Mouse (Mus musculus): ENCODE data around the gene Rin1. TPM values are rescaled to one million over a fixed set of nuclear protein-coding genes. Genes with fewer than 3 reads are reported as not detected.
"Not testable (repeated sequence)": the region's sequence is repeated elsewhere in the genome, so short reads cannot be mapped to it uniquely, and the experiment has no call there.

Gene Rin1
- 0.91 and 1.6 TPM in 2 replicates for polyA plus RNA-seq (2015; fragmentation: Nextera tagmentation; extraction: Ambion mirVana)

DNA sequence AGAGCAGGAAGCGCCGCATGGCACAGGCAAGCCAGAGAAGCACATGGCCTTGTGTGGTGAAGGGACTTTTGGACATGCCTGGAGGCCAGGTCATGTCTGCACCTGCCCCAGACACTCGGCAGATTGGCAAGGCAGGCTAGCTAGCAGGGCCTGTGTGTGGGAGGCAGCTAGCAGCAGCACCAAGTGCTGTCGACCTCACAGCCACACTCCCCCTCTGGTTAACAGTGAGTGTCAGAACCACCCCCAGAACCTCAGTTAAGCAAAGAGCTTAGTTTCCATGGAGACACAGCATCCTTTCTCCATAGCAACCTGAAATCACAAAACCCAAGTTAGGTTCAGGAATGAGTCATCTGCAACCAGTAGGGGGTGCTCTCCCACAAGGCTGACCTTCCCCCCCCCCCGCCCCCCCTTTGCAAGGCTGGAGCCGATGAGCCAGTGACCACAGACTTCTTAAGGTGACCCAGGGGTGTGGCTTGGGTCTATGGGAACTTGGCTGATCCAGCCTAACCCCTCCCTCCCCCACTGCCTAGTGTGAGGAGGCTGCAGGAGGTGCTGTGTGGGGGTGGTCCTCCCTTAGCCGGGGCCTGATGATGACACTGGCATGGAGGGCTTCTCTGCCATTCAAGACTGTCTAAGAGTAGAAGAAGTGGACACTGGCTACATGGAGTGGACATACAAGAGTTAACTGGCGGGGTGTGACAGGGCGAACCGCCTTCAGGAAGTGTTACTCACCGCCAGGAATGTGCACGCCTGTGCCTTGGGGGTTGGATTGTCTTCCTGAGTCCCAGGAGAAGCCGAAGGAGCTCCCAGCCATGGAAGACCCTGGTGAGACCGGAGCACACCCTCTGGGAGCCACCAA is at the start of gene Rin1:
TSS of gene Rin1 (plus strand) at position 435 of the 859 bp plus-strand sequence.
- Histone ChIP-seq H3K27me3 (replicated peaks) (peaks cover 41% of the 10 kb centered on the region), H3K4me1 (peaks cover 12% of the 10 kb centered on the region), H3K4me3 (no peak within 1 kb of the TSS), H3K9ac (peak within 1 kb of the TSS; percentile 14; the same call in 1 of the 2 replicates), H3K27ac (no peak within 1 kb of the TSS), H3K36me3 (replicated peaks) (0 out of 2 replicates have a peak, but pooled peaks cover 13% of the 10 kb centered on the region), H3K9me3 (no peaks in the 10 kb centered on the region), H3K4me2 (peak within 1 kb of the TSS; percentile 6; the same call in 1 of the 2 replicates)
- ATAC-seq (replicated peaks), result peak; percentile 46; the same call in 1 of the 2 replicates
- WGBS, result 17% methylated on average over 14 of the region's 14 CpGs

DNA sequence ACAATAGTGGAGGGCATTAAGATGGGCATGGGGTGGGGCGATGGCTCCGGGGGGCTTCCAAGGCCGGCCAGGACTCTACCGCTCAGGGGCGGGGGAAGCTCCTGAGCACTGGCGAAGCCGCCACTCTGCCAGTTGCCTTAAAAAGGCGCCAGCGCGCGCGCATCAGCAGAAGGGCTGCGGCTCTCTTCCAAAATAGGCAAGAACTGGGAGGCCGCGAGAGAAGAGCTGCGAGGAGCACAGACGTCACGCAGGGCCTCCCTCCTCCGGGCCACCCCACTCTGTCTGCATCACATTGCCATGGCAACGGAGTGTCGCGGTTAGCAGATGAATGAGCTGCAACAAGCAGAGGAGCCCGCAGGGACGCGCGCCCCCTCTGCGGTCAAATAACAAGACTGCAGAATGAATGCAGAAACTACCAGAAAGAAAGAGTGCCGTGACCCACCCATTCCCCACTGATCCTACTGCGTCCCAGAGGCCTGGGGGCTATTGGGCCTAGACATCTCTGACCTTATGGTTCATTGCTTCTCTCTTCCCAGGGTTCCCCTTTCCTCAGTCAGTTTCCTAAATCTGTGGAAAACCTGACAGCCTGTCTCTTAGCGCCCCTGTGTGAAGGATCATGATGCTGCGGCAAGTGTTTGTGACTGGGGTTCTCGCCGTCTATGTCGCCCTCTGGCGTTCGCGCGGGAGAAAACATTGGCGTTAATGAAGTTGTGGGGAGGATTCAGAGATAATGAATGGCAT is 48.4 kb upstream of the Rin1 start:
- Histone ChIP-seq H3K4me3 (peak overlapping the region; percentile 41), H3K9me3 (no peaks in the 10 kb centered on the region), H3K9ac (peak overlapping the region; percentile 67), H3K4me1 (peaks cover 46% of the 10 kb centered on the region), H3K27ac (peak overlapping the region; percentile 96), H3K36me3 (replicated peaks) (no peaks in the 10 kb centered on the region), H3K27me3 (replicated peaks) (peaks cover 10% of the 10 kb centered on the region; the same call in 1 of the 2 replicates), H3K4me2 (peak overlapping the region; percentile 83)
- peak; percentile 99 for ATAC-seq (replicated peaks)
- under 1% methylated on average over 39 of the region's 39 CpGs for WGBS

DNA sequence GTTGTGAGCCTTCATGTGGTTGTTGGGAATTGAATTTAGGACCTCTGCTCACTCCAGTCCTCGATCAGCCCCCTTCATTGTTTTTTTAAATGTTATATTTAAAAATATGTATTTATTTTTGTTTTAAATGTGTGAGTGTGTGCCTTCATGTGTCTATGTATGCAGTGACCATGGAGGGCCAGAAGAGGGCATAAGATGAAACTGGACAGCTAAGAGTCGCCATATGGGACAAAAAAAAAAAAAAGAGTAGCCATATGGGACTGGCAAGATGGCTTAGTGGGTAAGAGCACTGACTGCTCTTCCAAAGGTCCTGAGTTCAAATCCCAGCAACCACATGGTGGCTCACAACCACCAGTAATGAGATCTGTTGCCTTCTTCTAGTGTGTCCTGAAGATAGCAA is 46.6 kb upstream of the Rin1 start:
- H3K27me3 ChIP-seq (replicated peaks), result peaks cover 10% of the 10 kb centered on the region; the same call in 1 of the 2 replicates
- H3K36me3 ChIP-seq (replicated peaks); H3K4me3 ChIP-seq; H3K27ac ChIP-seq; ATAC-seq (replicated peaks); H3K9me3 ChIP-seq; H3K4me2 ChIP-seq; H3K9ac ChIP-seq: not testable (repeated sequence)
- H3K4me1 ChIP-seq, result peaks cover 32% of the 10 kb centered on the region
- WGBS, result 52% methylated on average over 2 of the region's 2 CpGs

DNA sequence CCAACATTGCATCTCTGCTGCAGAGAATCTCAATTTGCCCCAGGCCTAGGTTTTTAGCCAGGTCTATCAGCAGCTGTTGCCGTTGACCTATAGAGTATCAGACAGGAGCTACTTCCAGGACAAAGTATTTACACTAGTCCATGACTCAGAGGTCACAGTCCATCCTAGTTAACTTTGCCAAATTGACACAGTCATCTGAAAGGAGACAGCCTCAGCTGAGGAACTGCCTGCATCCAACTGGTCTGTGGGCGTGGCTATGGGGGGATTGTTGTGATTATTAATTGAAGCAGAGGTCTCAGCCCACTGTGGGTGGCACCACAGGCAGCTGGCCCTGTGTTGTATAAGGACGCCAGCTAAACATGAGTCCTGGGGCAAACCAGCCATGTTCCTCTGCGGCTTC is 45.4 kb upstream of the Rin1 start:
- Histone ChIP-seq H3K9ac (no peak overlapping the region), H3K4me2 (no peak overlapping the region), H3K27me3 (replicated peaks) (peaks cover 7% of the 10 kb centered on the region; the same call in 1 of the 2 replicates), H3K4me1 (peaks cover 19% of the 10 kb centered on the region), H3K4me3 (no peak overlapping the region), H3K27ac (no peak overlapping the region), H3K9me3 (no peaks in the 10 kb centered on the region), H3K36me3 (replicated peaks) (no peaks in the 10 kb centered on the region)
- 71% methylated on average over 4 of the region's 4 CpGs for WGBS
- no peak for ATAC-seq (replicated peaks)

DNA sequence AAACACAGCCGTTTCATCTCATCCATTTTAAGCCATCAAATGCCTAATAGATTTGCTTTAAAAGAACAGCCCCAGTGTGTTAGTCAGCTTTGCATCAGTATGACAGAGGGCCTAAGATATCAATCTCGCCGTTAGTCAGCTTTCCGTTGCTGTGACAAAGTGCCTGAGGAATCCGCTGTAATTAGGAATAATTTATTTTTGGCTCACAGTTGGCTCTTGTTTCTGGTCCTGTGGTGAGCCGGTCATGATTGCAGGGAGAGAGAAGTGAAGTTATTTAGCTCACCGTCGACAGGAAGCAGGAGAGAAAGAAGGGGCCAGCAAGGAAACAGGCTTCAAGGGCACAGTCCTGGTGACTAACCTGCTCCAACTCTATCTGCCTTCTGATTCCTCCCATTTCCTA is 37.1 kb upstream of the Rin1 start:
- no peak overlapping the region for H3K4me2 ChIP-seq
- H3K4me1 ChIP-seq, result peaks cover 5% of the 10 kb centered on the region; the same call in 1 of the 2 replicates
- ATAC-seq (replicated peaks), result no peak
- no peaks in the 10 kb centered on the region for H3K27me3 ChIP-seq (replicated peaks)
- 75% methylated on average over 8 of the region's 8 CpGs for WGBS
- no peak overlapping the region for H3K9ac ChIP-seq
- H3K27ac ChIP-seq, result no peak overlapping the region
- H3K36me3 ChIP-seq (replicated peaks), result no peaks in the 10 kb centered on the region
- H3K9me3 ChIP-seq, result no peaks in the 10 kb centered on the region
- H3K4me3 ChIP-seq, result no peak overlapping the region

DNA sequence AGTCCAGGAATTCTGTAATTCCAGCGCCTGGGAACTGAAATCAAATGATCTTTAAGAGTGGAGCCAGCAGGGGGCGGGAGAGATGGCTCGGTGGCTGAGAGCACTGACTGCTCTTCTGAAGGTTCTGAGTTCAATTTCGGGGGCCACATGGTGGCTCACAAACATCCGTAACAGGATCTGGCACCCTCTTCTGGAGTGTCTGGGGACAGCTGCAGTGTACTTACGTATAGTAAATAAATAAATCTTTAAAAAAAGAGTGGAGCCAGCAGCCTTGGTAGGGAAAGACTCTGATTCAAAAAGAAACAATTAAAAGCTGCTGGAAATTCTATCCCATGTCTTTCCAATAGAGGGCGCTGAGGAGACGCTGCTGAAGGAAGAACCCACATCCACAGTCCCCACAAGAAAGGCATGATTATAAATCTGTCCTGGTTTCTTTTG is 35.3 kb upstream of the Rin1 start:
- no peak for ATAC-seq (replicated peaks)
- H3K9me3 ChIP-seq, result no peaks in the 10 kb centered on the region
- H3K4me2 ChIP-seq, result no peak overlapping the region
- H3K4me1 ChIP-seq, result peaks cover 5% of the 10 kb centered on the region; the same call in 1 of the 2 replicates
- no peaks in the 10 kb centered on the region for H3K36me3 ChIP-seq (replicated peaks)
- H3K27ac ChIP-seq, result no peak overlapping the region
- H3K27me3 ChIP-seq (replicated peaks), result no peaks in the 10 kb centered on the region
- WGBS, result 13% methylated on average over 8 of the region's 8 CpGs
- no peak overlapping the region for H3K9ac ChIP-seq
- no peak overlapping the region for H3K4me3 ChIP-seq

DNA sequence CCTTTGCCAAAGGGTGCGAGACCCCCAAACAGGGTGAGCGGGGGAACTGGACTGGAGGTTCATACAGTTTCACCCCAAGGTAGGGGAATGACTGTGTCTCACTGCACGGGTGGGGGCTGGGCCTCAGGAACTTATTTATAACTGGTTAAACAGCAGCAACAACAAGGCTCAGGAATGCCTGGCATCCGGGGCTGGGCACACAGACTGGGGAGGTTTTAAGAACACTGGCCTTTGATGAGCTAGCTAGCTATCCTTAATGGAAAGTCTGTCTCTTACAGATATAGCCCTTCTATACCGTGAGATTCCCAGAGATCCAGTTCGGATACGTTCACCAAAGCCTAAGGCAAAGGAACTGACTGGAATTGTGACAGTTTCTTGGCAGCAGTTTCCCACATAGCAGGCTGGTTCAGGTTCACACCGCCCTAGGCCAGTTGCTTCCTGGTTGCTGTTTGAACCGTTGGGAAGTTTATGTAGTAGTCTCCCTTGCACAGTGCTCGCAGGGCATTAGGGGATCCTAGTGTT is 34.0 kb upstream of the Rin1 start:
- no peak overlapping the region for H3K4me3 ChIP-seq

DNA sequence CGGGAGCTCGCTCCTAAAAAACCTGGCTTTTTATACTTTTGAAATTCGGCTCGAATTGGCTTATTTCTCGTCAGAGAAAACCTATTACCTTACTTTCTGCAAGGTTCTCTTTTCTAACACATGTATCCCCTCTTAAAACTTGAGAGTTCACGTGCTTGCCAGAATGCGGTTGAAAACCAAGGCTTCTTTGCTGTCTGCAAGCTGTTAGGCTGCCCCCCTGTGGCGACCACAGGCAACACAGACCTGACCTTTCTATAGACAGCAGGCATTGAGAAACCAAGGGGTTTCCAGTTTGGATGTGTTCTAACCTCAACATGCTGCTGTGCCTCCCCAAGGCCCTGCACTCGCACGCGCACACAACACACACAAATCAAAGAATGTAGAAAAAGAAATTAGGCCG is 33.5 kb upstream of the Rin1 start:
- Histone ChIP-seq H3K4me3 (no peak overlapping the region), H3K27me3 (replicated peaks) (no peaks in the 10 kb centered on the region), H3K36me3 (replicated peaks) (no peaks in the 10 kb centered on the region), H3K4me1 (peaks cover 5% of the 10 kb centered on the region; the same call in 1 of the 2 replicates), H3K27ac (no peak overlapping the region), H3K9me3 (no peaks in the 10 kb centered on the region), H3K4me2 (0 out of 2 replicates have a peak overlapping the region, but pooled peaks have one; percentile 4), H3K9ac (no peak overlapping the region)
- ATAC-seq (replicated peaks), result no peak
- 22% methylated on average over 12 of the region's 12 CpGs for WGBS

More for the DNA sequence above, 34.0 kb upstream of the Rin1 start:
- no peaks in the 10 kb centered on the region for H3K27me3 ChIP-seq (replicated peaks)
- 0 out of 2 replicates have a peak overlapping the region, but pooled peaks have one; percentile 4 for H3K4me2 ChIP-seq
- peaks cover 5% of the 10 kb centered on the region; the same call in 1 of the 2 replicates for H3K4me1 ChIP-seq
- H3K36me3 ChIP-seq (replicated peaks), result no peaks in the 10 kb centered on the region
- H3K27ac ChIP-seq, result no peak overlapping the region
- H3K9ac ChIP-seq, result no peak overlapping the region
- 42% methylated on average over 10 of the region's 10 CpGs for WGBS
- ATAC-seq (replicated peaks), result no peak
- H3K9me3 ChIP-seq, result no peaks in the 10 kb centered on the region

DNA sequence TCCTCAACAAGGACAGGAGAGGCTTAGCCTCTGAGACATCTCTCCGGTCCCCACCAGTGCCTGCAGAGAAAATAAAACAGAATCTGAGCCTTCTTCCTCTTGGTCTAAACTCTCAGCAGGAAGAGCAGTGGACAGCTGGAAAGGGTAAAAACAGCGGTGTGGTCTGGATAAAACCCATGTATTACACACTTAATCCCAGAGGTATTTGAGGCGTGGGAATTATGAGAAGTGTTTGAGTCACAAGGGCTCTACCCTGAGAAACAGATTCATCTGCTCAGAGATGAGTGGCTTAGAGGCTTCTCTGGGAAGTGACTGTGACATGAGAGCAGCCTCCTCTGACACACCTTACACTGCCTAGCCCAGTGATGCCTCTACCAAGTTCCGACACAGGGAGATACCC is 32.7 kb upstream of the Rin1 start:
- WGBS, result 72% methylated on average over 4 of the region's 4 CpGs
- peaks cover 5% of the 10 kb centered on the region; the same call in 1 of the 2 replicates for H3K4me1 ChIP-seq
- no peak overlapping the region for H3K9ac ChIP-seq
- H3K4me2 ChIP-seq, result no peak overlapping the region
- no peak overlapping the region for H3K27ac ChIP-seq
- no peaks in the 10 kb centered on the region for H3K27me3 ChIP-seq (replicated peaks)
- no peak for ATAC-seq (replicated peaks)
- no peaks in the 10 kb centered on the region for H3K36me3 ChIP-seq (replicated peaks)
- H3K9me3 ChIP-seq, result no peaks in the 10 kb centered on the region
- no peak overlapping the region for H3K4me3 ChIP-seq

DNA sequence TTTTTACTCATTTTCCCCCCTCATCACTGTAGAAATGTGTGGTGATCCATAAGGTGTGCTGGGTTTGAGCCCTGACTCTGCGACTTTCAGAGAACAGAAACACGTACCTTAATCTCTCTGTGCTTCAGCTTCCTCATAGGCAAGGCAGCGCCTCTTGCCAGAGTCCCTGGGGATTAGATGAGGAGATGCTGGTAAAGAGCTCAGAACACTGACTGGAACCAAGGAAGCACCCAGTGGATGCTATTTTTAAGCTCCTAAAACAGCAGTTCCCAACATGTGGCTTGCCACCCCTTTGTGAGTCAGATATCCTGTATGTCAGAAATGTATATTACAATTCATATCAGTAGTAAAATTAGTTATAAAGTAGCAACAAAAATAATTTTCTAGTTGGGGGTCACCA is 32.1 kb upstream of the Rin1 start:
- Histone ChIP-seq H3K9me3 (no peaks in the 10 kb centered on the region), H3K9ac (no peak overlapping the region), H3K27ac (no peak overlapping the region), H3K27me3 (replicated peaks) (no peaks in the 10 kb centered on the region), H3K4me2 (no peak overlapping the region), H3K4me1 (peaks cover 6% of the 10 kb centered on the region), H3K4me3 (no peak overlapping the region), H3K36me3 (replicated peaks) (no peaks in the 10 kb centered on the region)
- 85% methylated on average over 3 of the region's 3 CpGs for WGBS
- ATAC-seq (replicated peaks), result no peak

DNA sequence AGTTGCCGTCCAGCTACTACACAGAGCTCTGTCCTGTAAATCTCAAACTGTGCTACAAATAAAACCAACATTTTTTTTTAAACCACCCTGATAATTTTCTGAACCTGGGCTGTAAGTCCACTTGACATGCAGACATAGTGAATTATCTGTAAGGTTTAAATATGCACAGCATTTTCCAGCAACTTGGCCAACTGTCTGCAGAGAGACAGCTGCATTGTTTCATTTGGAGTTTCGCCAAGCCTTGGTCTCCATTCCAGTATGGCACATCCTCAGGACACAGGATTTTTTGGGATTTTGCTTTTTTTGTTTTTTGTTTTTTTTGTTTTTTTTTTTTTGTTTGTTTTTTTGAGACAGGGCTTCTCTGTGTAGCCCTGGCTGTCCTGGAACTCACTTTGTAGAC is 28.9 kb upstream of the Rin1 start:
- no peak overlapping the region for H3K9ac ChIP-seq
- no peaks in the 10 kb centered on the region for H3K9me3 ChIP-seq
- no peak overlapping the region for H3K27ac ChIP-seq
- no peaks in the 10 kb centered on the region for H3K27me3 ChIP-seq (replicated peaks)
- peaks cover 13% of the 10 kb centered on the region for H3K4me1 ChIP-seq
- no peak overlapping the region for H3K4me3 ChIP-seq
- no peaks in the 10 kb centered on the region for H3K36me3 ChIP-seq (replicated peaks)
- WGBS, result 86% methylated on average over 2 of the region's 2 CpGs
- no peak for ATAC-seq (replicated peaks)
- H3K4me2 ChIP-seq, result no peak overlapping the region

Measured in midbrain, embryonic 15.5 days (tissue).